Mouse (Mus musculus) forebrain, embryonic 16.5 days (tissue): ENCODE results near the gene Atad1. TPM values are rescaled to one million over a fixed set of nuclear protein-coding genes. Genes with fewer than 3 reads are reported as not detected.
"Not testable (repeated sequence)": the region's sequence is repeated elsewhere in the genome, so short reads cannot be mapped to it uniquely, and the experiment has no call there.

Experiments
- ATAC-seq: fragments of 200-750 bp; cut with Nextera tagmentation; 2 replicates; pipeline ENCODE4 v1.8.0; 2017; ENCODE audit warnings: mild to moderate bottlenecking, moderate library complexity
- H3K27ac ChIP-seq: fragments of 300-500 bp; sonication (generic); 2 replicates; pipeline ENCODE4 v1.5.1; 2014; ENCODE audit warnings: low read length, control low read depth
- H3K27me3 ChIP-seq: fragments of 300-500 bp; sonication (generic); replicated peaks from 2 replicates; pipeline ENCODE4 v1.6.1; 2014; ENCODE audit warnings: low read length; ENCODE audit not compliant: control insufficient read depth, insufficient read depth
- H3K36me3 ChIP-seq: fragments of 300-500 bp; sonication (generic); 2 replicates; pipeline ENCODE4 v1.6.1; 2014; ENCODE audit not compliant: control insufficient read depth, insufficient read depth
- H3K4me1 ChIP-seq: fragments of 300-500 bp; sonication (generic); replicated peaks from 2 replicates; pipeline ENCODE4 v1.6.1; 2014; ENCODE audit warnings: low read length; ENCODE audit not compliant: control insufficient read depth, insufficient read depth
- H3K4me2 ChIP-seq: fragments of 300-500 bp; sonication (generic); 2 replicates; pipeline ENCODE4 v1.6.1; 2014; ENCODE audit warnings: mild to moderate bottlenecking, low read length, control low read depth
- H3K4me3 ChIP-seq: fragments of 300-500 bp; sonication (generic); replicated peaks from 2 replicates; pipeline ENCODE4 v1.5.1; 2014; ENCODE audit warnings: mild to moderate bottlenecking, low read length, control low read depth
- H3K9ac ChIP-seq: fragments of 300-500 bp; sonication (generic); replicated peaks from 2 replicates; pipeline ENCODE4 v1.6.1; 2014; ENCODE audit warnings: low read depth, low read length, control low read depth
- H3K9me3 ChIP-seq: fragments of 300-500 bp; sonication (generic); 2 replicates; pipeline ENCODE4 v1.6.1; 2016; ENCODE audit warnings: low read length; ENCODE audit not compliant: control insufficient read depth
- WGBS: fragments of 180-500 bp; shearing (Covaris S2); extraction: QIAGEN DNeasy Blood & Tissue Kit; methylation state at CpG from one replicate; pipeline ENCODE4 v1.1.7; 2014; 5-methylcytosine and 5-hydroxymethylcytosine counted together
- polyA plus RNA-seq: library from polyadenylated mRNA; unstranded; fragments of >200 nt; fragmentation: Nextera tagmentation; extraction: Ambion mirVana; gene quantifications from 2 replicates; pipeline ENCODE4 v1.2.1, GENCODE M21; 2015

Atad1 gene
- polyA plus RNA-seq, 1 experiment from 2014 or later, result 123 TPM

DNA sequence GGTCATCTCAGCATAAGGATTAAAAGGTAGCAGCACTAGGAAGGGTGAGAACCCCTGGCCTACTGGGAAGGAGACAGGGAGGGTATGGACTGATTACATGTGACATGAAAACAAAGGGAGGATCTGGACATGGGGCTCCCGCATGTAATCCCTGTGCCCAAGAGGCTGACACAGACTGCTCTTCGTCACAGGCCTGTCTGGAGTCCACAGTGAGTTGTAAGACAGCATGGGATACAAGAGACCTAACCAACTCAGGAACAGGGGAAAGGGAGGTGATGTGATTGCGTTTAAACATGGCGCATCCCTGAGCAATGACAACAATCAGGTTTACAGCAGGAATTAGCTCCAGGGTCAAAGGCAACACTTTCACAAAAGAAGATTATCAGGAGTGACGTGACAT lies 30.6 kb downstream of the Atad1 start:
- Histone ChIP-seq H3K36me3 (0 out of 2 replicates have a peak, but pooled peaks cover 10% of the 10 kb centered on the region), H3K4me1 (peaks cover 15% of the 10 kb centered on the region), H3K27me3 (no peaks in the 10 kb centered on the region), H3K4me3 (no peak overlapping the region), H3K9me3 (no peaks in the 10 kb centered on the region), H3K4me2 (no peak overlapping the region), H3K27ac (no peak overlapping the region), H3K9ac (no peak overlapping the region)
- no peak for ATAC-seq
- 94% methylated on average over 5 of the region's 5 CpGs for WGBS

DNA sequence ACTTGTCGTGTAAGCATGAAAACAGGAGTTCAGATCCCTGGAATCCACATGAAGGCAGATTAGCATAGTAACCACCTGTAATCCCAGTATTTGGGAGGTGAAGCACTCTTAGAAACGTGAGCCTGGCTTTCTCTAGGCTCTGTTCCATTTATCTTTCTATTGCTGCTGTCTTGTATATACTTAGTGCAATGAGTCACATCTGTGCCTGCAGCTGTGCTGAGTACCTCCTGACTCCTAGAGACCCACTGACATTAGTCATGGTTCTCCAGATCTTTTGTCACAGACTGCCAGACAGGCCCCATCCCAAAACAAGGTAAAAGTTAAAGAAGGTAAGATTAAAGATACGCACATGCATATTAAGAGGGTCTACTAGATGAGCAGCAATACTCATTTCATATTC lies 37.4 kb downstream of the Atad1 start:
- WGBS, result 87% methylated on average over 3 of the region's 3 CpGs
- Histone ChIP-seq H3K27me3 (no peaks in the 10 kb centered on the region), H3K4me2 (no peak overlapping the region), H3K4me3 (no peak overlapping the region), H3K36me3 (peaks cover 29% of the 10 kb centered on the region), H3K4me1 (no peaks in the 10 kb centered on the region), H3K9me3 (no peaks in the 10 kb centered on the region), H3K27ac (no peak overlapping the region), H3K9ac (no peak overlapping the region)
- ATAC-seq, result no peak

- Histone ChIP-seq H3K27ac (no peak overlapping the region), H3K4me1 (no peaks in the 10 kb centered on the region), H3K27me3 (no peaks in the 10 kb centered on the region), H3K9me3 (no peaks in the 10 kb centered on the region), H3K36me3 (peaks cover 20% of the 10 kb centered on the region), H3K9ac (no peak overlapping the region), H3K4me3 (no peak overlapping the region), H3K4me2 (no peak overlapping the region)
- ATAC-seq, result no peak
- 88% methylated on average over 2 of the region's 2 CpGs for WGBS
These were observed 42.9 kb downstream of the Atad1 start for GRCm38 (mm10) chr19:32696674-32697073.

DNA sequence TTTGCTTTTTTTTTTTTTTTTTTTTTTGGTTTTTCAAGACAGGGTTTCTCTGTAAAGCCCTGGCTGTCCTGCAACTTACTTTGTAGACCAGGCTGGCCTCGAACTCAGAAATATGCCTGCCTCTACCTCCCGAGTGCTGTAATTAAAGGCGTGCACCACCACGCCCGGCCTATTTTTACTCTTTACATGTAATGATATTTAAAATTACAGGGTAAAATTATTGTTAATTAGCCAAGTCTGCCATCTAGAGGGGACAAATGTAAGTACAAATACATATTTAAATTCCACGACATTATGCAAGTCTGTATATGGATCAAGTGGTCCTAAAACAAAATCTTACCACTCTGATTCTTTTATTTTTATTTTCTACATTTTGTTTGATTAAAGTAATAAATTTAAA lies 49.9 kb downstream of the Atad1 start:
- Histone ChIP-seq H3K4me3 (no peak overlapping the region), H3K36me3 (peaks cover 10% of the 10 kb centered on the region), H3K4me1 (no peaks in the 10 kb centered on the region), H3K9ac (no peak overlapping the region), H3K4me2 (no peak overlapping the region), H3K27ac (no peak overlapping the region), H3K27me3 (no peaks in the 10 kb centered on the region), H3K9me3 (no peaks in the 10 kb centered on the region)
- no peak for ATAC-seq
- WGBS, result 70% methylated on average over 6 of the region's 6 CpGs

DNA sequence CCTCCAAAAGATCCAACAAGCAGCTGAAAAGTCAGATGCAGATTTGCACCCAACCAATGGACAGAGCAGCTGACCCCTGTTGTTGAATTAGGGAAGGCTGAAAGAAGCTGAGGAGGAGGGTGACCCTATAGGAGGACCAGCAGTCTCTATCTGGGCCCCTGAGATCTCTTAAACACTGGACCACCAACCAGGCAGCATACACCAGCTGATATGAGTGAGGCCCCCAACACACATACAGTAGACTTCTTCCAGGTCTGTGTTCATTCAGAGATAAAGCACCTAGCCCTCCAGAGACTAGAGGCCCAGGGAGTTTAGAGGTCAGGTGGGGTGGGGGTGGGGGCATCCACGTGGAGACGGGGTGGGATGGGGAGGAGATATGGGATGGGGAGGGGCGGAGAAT lies 51.4 kb downstream of the Atad1 start:
- not testable (repeated sequence) for H3K9ac ChIP-seq, H3K27me3 ChIP-seq, ATAC-seq, H3K4me3 ChIP-seq, H3K9me3 ChIP-seq, H3K4me1 ChIP-seq, H3K4me2 ChIP-seq, H3K36me3 ChIP-seq, H3K27ac ChIP-seq
- WGBS, result 96% methylated on average over 3 of the region's 3 CpGs

DNA sequence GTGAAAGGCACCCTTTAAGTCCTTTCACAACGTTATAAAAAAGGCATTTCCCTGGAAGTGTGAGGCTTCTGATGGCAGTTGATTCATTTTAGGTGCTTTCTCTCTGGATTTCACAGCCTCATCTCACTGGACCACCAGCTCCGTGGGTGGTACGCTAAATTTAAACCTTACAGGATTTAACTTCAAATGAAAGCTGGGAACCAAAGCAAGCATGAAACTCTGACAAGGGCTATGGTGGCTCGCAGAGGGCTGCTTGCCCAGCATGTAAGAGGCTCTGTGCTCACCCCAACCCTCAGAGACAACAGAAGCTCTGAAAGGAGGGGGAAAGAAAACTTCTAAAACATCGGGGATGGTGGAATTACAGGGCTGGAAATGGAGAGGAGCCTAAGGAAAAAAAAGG lies 51.9 kb downstream of the Atad1 start:
- no peak overlapping the region for H3K4me2 ChIP-seq
- H3K9ac ChIP-seq, result no peak overlapping the region
- no peaks in the 10 kb centered on the region for H3K27me3 ChIP-seq
- H3K9me3 ChIP-seq, result no peaks in the 10 kb centered on the region
- no peaks in the 10 kb centered on the region for H3K4me1 ChIP-seq
- no peak overlapping the region for H3K4me3 ChIP-seq
- H3K27ac ChIP-seq, result no peak overlapping the region
- peaks cover 5% of the 10 kb centered on the region for H3K36me3 ChIP-seq
- 90% methylated on average over 5 of the region's 5 CpGs for WGBS
- no peak for ATAC-seq

GRCm38 (mm10) chr19:32683081-32683480 lies 56.5 kb downstream of the Atad1 start:
- no peaks in the 10 kb centered on the region for H3K4me1 ChIP-seq
- no peak for ATAC-seq
- H3K27ac ChIP-seq, result no peak overlapping the region
- no peaks in the 10 kb centered on the region for H3K27me3 ChIP-seq
- no peak overlapping the region for H3K4me2 ChIP-seq
- H3K9ac ChIP-seq, result no peak overlapping the region
- H3K4me3 ChIP-seq, result no peak overlapping the region
- H3K9me3 ChIP-seq, result no peaks in the 10 kb centered on the region
- 89% methylated on average over 5 of the region's 5 CpGs for WGBS
- H3K36me3 ChIP-seq, result peaks cover 9% of the 10 kb centered on the region; the same call in 1 of the 2 replicates

- Histone ChIP-seq H3K9ac (no peak overlapping the region), H3K36me3 (peaks cover 6% of the 10 kb centered on the region), H3K4me2 (no peak overlapping the region), H3K4me3 (no peak overlapping the region), H3K27me3 (no peaks in the 10 kb centered on the region), H3K27ac (no peak overlapping the region), H3K9me3 (no peaks in the 10 kb centered on the region), H3K4me1 (no peaks in the 10 kb centered on the region)
- 90% methylated on average over 2 of the region's 2 CpGs for WGBS
- no peak for ATAC-seq
These were observed 58.7 kb downstream of the Atad1 start for GRCm38 (mm10) chr19:32680894-32681293.

- no peak for ATAC-seq
- Histone ChIP-seq H3K9me3 (no peaks in the 10 kb centered on the region), H3K9ac (no peak overlapping the region), H3K4me3 (no peak overlapping the region), H3K4me1 (no peaks in the 10 kb centered on the region), H3K27ac (no peak overlapping the region), H3K4me2 (no peak overlapping the region), H3K27me3 (no peaks in the 10 kb centered on the region), H3K36me3 (peaks cover 13% of the 10 kb centered on the region)
- WGBS, result 91% methylated on average over 3 of the region's 3 CpGs
These were observed 63.8 kb downstream of the Atad1 start for GRCm38 (mm10) chr19:32675766-32676165.

DNA sequence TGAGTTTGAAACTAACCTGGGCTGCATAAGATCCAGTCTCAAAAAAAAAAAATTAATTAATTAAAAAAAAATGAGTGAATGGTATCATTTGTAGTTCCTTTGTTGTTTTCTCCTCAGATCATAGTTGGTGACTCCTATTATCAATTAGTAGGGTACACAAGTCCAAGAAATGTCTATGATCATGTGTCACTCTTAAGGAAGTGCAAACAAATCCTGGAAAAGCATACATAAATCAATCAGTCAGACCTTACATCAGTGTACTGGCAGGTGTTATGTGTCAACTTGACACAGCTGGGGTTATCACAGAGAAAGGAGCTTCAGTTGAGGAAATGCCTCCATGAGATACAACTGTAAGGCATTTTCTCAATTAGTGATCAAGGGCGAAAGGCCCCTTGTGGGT lies 71.8 kb downstream of the Atad1 start:
- not testable (repeated sequence) for H3K4me1 ChIP-seq, H3K4me3 ChIP-seq, H3K27me3 ChIP-seq, H3K9ac ChIP-seq, H3K36me3 ChIP-seq, H3K9me3 ChIP-seq, H3K4me2 ChIP-seq, ATAC-seq, H3K27ac ChIP-seq
- 100% methylated on average over 1 of the region's 1 CpGs for WGBS
